Mouse (Mus musculus) forebrain, embryonic 12.5 days (tissue): ENCODE results near the gene Uspl1. TPM values are rescaled to one million over a fixed set of nuclear protein-coding genes. Genes with fewer than 3 reads are reported as not detected.
"Not testable (repeated sequence)": the region's sequence is repeated elsewhere in the genome, so short reads cannot be mapped to it uniquely, and the experiment has no call there.

Experiments used
- ATAC-seq: fragments of 200-750 bp; cut with Nextera tagmentation; 2 replicates; pipeline ENCODE4 v1.8.0; 2017; ENCODE audit warnings: moderate TSS enrichment; ENCODE audit not compliant: low FRiP score
- H3K27ac ChIP-seq: fragments of 300-500 bp; sonication (generic); 2 replicates; pipeline ENCODE4 v1.5.1; 2016; ENCODE audit warnings: mild to moderate bottlenecking
- H3K27me3 ChIP-seq: fragments of 300-500 bp; sonication (generic); 2 replicates; pipeline ENCODE4 v1.6.1; 2016; ENCODE audit warnings: mild to moderate bottlenecking
- H3K36me3 ChIP-seq: fragments of 300-500 bp; sonication (generic); replicated peaks from 2 replicates; pipeline ENCODE4 v1.6.1; 2016; ENCODE audit warnings: mild to moderate bottlenecking
- H3K4me1 ChIP-seq: fragments of 300-500 bp; sonication (generic); 2 replicates; pipeline ENCODE4 v1.6.1; 2016
- H3K4me2 ChIP-seq: fragments of 300-500 bp; sonication (generic); 2 replicates; pipeline ENCODE4 v1.6.1; 2016; ENCODE audit warnings: mild to moderate bottlenecking, moderate library complexity
- H3K4me3 ChIP-seq: fragments of 300-500 bp; sonication (generic); replicated peaks from 2 replicates; pipeline ENCODE4 v1.5.1; 2016; ENCODE audit warnings: mild to moderate bottlenecking
- H3K9ac ChIP-seq: fragments of 300-500 bp; sonication (generic); 2 replicates; pipeline ENCODE4 v1.6.1; 2016; ENCODE audit warnings: mild to moderate bottlenecking
- H3K9me3 ChIP-seq: fragments of 300-500 bp; sonication (generic); 2 replicates; pipeline ENCODE4 v1.6.1; 2016
- WGBS: fragments of 180-500 bp; shearing (Covaris S2); methylation state at CpG from one replicate; pipeline ENCODE4 v1.1.7; 2016; 5-methylcytosine and 5-hydroxymethylcytosine counted together
- polyA plus RNA-seq: library from polyadenylated mRNA; unstranded; fragments of >200 nt; fragmentation: Nextera tagmentation; extraction: Ambion mirVana; gene quantifications from 2 replicates; pipeline ENCODE4 v1.2.1, GENCODE M21; 2016

Uspl1 gene
- polyA plus RNA-seq = 71.6 and 73.8 TPM in 2 replicates

DNA sequence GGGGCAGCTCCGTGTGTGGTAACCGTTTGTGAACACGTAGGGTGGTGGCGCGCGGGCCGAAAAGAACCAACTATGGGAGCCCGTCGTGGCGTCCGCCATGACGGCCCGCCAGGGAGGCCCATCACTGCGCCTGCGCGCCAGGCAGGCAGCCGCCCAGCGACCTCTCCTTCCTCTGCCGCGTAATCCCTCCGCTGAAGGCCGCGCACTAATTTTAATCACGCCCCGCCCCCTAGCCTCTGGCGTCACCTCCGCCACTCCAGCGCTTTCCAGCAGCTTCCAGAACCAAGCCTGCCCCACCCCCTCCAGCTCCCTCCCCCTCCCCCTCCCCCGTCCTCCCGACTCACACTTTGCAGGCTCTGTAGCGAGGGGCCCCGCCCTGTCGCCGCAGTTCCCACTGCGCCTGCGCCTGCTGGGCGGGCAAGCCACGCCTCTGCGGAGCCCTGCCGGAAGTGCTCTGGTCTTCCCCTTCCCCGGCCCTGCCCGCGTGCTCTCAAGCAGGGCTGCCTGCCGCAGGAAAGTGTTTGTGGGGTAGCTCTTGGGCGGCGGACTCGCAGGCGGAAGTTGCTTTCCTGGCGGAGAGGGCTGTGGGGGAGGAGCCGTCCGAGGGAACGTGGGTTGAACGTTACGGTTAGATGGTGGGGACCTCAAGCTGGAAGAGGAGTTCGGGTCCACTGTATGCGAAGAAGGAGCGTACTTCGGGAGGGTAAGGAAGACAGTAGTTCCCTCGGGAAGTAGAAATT lies at the start of gene Uspl1, which contains the start of gene Hmgb1:
Gene Uspl1, plus strand, starts transcription at position 247 of the 740 bp plus-strand sequence.
Gene Hmgb1, minus strand, starts transcription at position 386 of the 740 bp plus-strand sequence.
- peaks cover 5% of the 10 kb centered on the region for H3K36me3 ChIP-seq
- H3K4me2 ChIP-seq = peak within 1 kb of the TSS; percentile 83
- H3K27me3 ChIP-seq = no peaks in the 10 kb centered on the region
- peaks cover 24% of the 10 kb centered on the region for H3K4me1 ChIP-seq
- H3K4me3 ChIP-seq = peak within 1 kb of the TSS; percentile 75
- peak; percentile 97 for ATAC-seq
- H3K9ac ChIP-seq = peak within 1 kb of the TSS; percentile 83
- H3K9me3 ChIP-seq = no peaks in the 10 kb centered on the region
- WGBS = 0% methylated on average over 55 of the region's 59 CpGs
- H3K27ac ChIP-seq = peak within 1 kb of the TSS; percentile 96

DNA sequence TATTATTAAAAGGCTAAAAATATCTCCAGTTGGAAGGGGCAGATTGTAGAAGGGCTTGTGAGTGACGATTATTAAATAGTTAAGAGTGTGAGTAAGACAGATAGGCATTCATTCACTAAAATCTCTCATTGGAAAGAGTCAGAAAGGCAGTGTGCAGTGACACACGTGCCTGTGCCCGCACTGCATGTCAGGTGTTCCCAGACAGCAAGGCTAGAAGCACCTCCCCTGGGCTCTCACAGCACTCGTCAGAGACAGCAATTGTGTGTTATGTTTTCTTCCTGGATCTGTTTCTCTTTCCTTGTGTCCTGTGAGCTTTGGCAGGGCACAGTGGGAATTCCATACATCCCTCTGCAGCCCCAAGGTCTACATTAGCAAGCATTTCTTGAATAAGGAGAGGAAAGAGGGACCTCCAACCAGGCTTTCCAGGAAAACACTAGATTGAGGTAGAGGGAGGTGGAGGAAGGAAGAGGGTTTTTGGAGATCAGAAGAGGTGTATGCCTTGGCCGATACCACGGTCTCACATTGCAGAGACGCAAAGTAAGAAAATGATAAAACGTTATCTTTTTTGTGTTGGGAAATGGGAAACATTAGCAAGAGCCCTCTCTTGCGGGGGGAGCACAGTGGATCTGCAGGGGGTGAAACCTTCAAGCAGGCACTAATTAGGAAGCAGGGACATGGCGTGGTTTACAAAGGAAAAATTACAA lies 49.2 kb upstream of the Uspl1 start:
- Histone ChIP-seq H3K36me3 (no peaks in the 10 kb centered on the region), H3K9ac (no peak overlapping the region), H3K27ac (no peak overlapping the region), H3K9me3 (no peaks in the 10 kb centered on the region), H3K27me3 (no peaks in the 10 kb centered on the region), H3K4me3 (no peak overlapping the region), H3K4me2 (no peak overlapping the region), H3K4me1 (no peaks in the 10 kb centered on the region)
- ATAC-seq = no peak
- 80% methylated on average over 10 of the region's 10 CpGs for WGBS

- WGBS = 81% methylated on average over 10 of the region's 10 CpGs
- Histone ChIP-seq H3K4me2 (no peak overlapping the region), H3K27me3 (no peaks in the 10 kb centered on the region), H3K9me3 (no peaks in the 10 kb centered on the region), H3K9ac (no peak overlapping the region), H3K4me3 (no peak overlapping the region), H3K27ac (no peak overlapping the region), H3K36me3 (no peaks in the 10 kb centered on the region), H3K4me1 (no peaks in the 10 kb centered on the region)
- ATAC-seq = no peak
Observed at GRCm38 (mm10) chr5:149135455-149136354, 48.4 kb upstream of the Uspl1 start.

DNA sequence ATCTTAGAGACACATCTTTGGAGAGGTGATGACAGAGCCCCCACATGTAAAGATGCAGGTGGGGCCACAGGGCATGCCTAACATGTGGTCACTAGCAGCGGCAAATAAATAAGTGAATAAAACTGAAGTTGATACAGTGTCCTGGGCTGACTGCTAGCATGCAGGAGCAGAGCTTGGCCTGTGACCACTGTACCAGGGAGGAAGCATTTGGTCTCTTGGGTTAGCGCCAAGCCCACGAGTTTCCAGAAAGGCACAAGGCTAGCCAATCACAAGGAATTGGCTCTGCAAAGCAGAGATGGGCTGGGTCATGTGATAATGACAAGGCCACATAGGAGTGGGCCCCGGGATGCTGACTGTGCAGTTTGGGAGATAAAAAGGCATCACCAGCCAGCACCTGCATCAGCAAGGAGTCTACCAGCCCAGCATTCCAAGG lies 47.2 kb upstream of the Uspl1 start:
- H3K36me3 ChIP-seq = no peaks in the 10 kb centered on the region
- ATAC-seq = no peak
- no peaks in the 10 kb centered on the region for H3K27me3 ChIP-seq
- no peak overlapping the region for H3K4me2 ChIP-seq
- H3K9ac ChIP-seq = no peak overlapping the region
- H3K9me3 ChIP-seq = no peaks in the 10 kb centered on the region
- H3K27ac ChIP-seq = no peak overlapping the region
- 83% methylated on average over 4 of the region's 4 CpGs for WGBS
- H3K4me1 ChIP-seq = no peaks in the 10 kb centered on the region
- no peak overlapping the region for H3K4me3 ChIP-seq

DNA sequence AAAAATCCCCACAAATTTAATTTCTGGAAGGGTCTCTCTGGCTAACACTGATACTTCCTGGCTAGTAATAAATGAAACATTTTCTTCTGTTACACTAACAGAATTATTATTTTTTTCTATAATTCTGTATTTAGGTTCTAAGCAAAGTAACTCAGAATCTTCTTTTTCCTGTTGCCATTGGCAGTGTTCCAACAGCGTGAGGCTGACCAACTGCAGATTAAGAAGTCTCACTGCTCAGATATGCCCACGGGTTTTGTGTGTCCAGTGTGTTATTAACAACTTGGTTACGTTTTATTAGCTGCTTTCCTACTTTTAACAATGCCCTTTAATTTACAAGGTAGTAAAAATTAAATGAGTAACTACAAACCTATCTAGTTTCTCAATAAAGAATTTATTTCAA lies 46.7 kb upstream of the Uspl1 start:
- Histone ChIP-seq H3K4me2 (no peak overlapping the region), H3K27me3 (no peaks in the 10 kb centered on the region), H3K36me3 (no peaks in the 10 kb centered on the region), H3K4me1 (no peaks in the 10 kb centered on the region), H3K27ac (no peak overlapping the region), H3K9me3 (no peaks in the 10 kb centered on the region), H3K4me3 (no peak overlapping the region), H3K9ac (no peak overlapping the region)
- WGBS = 82% methylated on average over 3 of the region's 3 CpGs
- no peak for ATAC-seq

GRCm38 (mm10) chr5:149138087-149138486 lies 46.1 kb upstream of the Uspl1 start:
- not testable (repeated sequence) for H3K4me3 ChIP-seq, H3K9ac ChIP-seq, H3K9me3 ChIP-seq, ATAC-seq, H3K27me3 ChIP-seq, H3K36me3 ChIP-seq, H3K27ac ChIP-seq, H3K4me1 ChIP-seq, H3K4me2 ChIP-seq
- WGBS = 88% methylated on average over 6 of the region's 6 CpGs

DNA sequence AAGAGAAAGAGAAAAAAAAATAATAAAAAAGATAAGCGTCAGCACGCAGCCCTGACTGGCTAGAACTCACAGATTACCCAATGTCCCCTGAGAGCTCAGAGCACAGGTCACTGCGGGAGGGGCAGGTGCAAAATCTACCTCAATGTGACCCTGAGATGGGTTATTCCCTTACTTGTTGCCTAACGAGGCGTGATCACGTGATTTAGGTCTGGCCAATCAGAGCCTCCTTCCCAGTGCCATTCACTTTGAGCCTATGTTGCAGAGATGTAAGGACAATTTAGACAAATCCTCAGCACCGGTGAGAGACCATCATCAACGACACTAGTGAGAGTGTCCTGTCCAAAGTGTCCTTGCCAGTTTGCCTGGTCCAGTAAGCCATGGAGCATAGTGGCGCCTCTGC lies 43.8 kb upstream of the Uspl1 start:
- ATAC-seq = no peak
- 52% methylated on average over 9 of the region's 9 CpGs for WGBS

DNA sequence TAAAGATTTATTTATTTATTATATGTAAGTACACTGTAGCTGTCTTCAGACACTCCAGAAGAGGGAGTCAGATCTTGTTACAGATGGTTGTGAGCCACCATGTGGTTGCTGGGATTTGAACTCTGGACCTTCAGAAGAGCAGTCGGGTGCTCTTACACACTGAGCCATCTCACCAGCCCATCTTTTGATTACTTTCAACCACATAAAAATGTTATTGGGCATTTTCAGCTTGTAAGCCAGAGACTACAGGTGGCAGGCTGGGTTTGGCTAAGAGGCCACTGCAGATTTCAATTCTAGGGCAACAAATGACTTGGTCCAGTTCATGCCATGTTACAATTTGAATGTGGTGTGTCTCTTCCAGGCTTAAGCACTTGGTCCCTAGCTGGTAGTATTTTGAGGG lies 43.0 kb upstream of the Uspl1 start:
- WGBS = 100% methylated on average over 1 of the region's 1 CpGs
- not testable (repeated sequence) for H3K4me1 ChIP-seq, H3K9ac ChIP-seq, H3K27ac ChIP-seq, H3K9me3 ChIP-seq, H3K36me3 ChIP-seq, H3K27me3 ChIP-seq, H3K4me3 ChIP-seq, H3K4me2 ChIP-seq, ATAC-seq

More for the DNA sequence above, 43.8 kb upstream of the Uspl1 start:
- H3K4me3 ChIP-seq = no peak overlapping the region
- no peak overlapping the region for H3K27ac ChIP-seq
- no peaks in the 10 kb centered on the region for H3K4me1 ChIP-seq
- H3K36me3 ChIP-seq = no peaks in the 10 kb centered on the region
- no peaks in the 10 kb centered on the region for H3K27me3 ChIP-seq
- H3K4me2 ChIP-seq = no peak overlapping the region
- H3K9me3 ChIP-seq = no peaks in the 10 kb centered on the region
- no peak overlapping the region for H3K9ac ChIP-seq

DNA sequence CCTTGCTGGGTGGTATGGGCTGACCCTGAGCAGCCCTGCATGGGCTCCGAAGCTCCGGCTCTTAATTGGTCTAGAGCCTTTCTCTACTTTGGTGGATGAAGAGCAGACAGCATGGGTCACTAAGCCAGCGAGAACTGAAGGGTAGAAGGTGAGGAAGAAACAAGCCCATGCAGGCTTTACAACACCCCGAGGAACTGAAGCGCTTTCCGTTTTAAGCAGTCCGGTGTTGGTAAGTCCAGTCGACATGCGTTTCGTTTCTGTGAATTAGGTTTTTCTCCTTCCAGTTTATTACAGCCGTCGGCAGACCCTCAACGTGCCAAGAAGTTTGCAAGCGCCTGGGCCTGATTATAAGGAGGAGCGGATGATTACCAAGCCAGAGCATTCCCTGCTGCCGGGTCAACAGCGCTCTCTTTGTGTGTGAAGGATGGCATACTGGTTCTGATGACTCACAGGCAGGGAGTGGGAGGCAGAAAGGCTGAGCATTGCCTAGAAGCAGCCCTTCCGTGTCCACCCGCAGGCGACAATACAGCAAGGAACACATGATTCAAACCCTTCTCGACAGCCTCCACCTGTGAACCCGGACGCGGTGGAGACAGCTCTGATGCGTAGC lies 40.3 kb upstream of the Uspl1 start:
- no peak for ATAC-seq
- Histone ChIP-seq H3K9ac (no peak overlapping the region), H3K27ac (no peak overlapping the region), H3K4me1 (no peaks in the 10 kb centered on the region), H3K4me2 (no peak overlapping the region), H3K9me3 (no peaks in the 10 kb centered on the region), H3K27me3 (no peaks in the 10 kb centered on the region), H3K4me3 (no peak overlapping the region), H3K36me3 (no peaks in the 10 kb centered on the region)
- WGBS = 83% methylated on average over 25 of the region's 25 CpGs

- Histone ChIP-seq H3K4me1 (no peaks in the 10 kb centered on the region), H3K4me2 (no peak overlapping the region), H3K9ac (no peak overlapping the region), H3K9me3 (0 out of 2 replicates have a peak, but pooled peaks cover 3% of the 10 kb centered on the region), H3K4me3 (no peak overlapping the region), H3K36me3 (no peaks in the 10 kb centered on the region), H3K27me3 (no peaks in the 10 kb centered on the region), H3K27ac (no peak overlapping the region)
- no peak for ATAC-seq
- WGBS = 97% methylated on average over 7 of the region's 7 CpGs
Observed at GRCm38 (mm10) chr5:149146691-149147090, 37.5 kb upstream of the Uspl1 start.

GRCm38 (mm10) chr5:149147386-149148000 lies 36.7 kb upstream of the Uspl1 start:
- Histone ChIP-seq H3K9ac (no peak overlapping the region), H3K27me3 (no peaks in the 10 kb centered on the region), H3K4me3 (no peak overlapping the region), H3K9me3 (0 out of 2 replicates have a peak, but pooled peaks cover 3% of the 10 kb centered on the region), H3K36me3 (no peaks in the 10 kb centered on the region), H3K4me1 (peaks cover 5% of the 10 kb centered on the region; the same call in 1 of the 2 replicates), H3K4me2 (no peak overlapping the region), H3K27ac (no peak overlapping the region)
- no peak for ATAC-seq
- WGBS = 88% methylated on average over 8 of the region's 8 CpGs
